In genomic region chr7:134263146-134263906, GRCm38 (mm10) we compare ENCODE assay signal across 8 mouse cellular contexts. TPM values are rescaled to one million over a fixed set of nuclear protein-coding genes. Genes with fewer than 3 reads are reported as not detected.
DNase-seq lines count a peak whose midpoint lies in the region; ATAC-seq and TF ChIP-seq lines count a peak whose summit lies in the region.

No protein-coding gene starts in this region.

- no peak overlapping the region for H3K4me3 ChIP-seq in forebrain, embryonic 13.5 days
- no peak overlapping the region for H3K4me3 ChIP-seq in forebrain, embryonic 15.5 days
- no peak overlapping the region for H3K4me3 ChIP-seq in limb, embryonic 10.5 days
- H3K4me3 ChIP-seq in midbrain, postnatal 0 days (ENCODE audit: low read depth, low read length): no peak overlapping the region

- H3K9ac ChIP-seq in forebrain, embryonic 13.5 days: no peak overlapping the region
- H3K9ac ChIP-seq in forebrain, embryonic 15.5 days (replicated peaks): no peak overlapping the region
- H3K9ac ChIP-seq in midbrain, postnatal 0 days (replicated peaks; ENCODE audit: low read length, poor library complexity, severe bottlenecking): no peak overlapping the region

- 49% methylated on average over 4 of the region's 4 CpGs for WGBS in forebrain, embryonic 13.5 days
- 44% methylated on average over 4 of the region's 4 CpGs for WGBS in forebrain, embryonic 15.5 days
- 45% methylated on average over 4 of the region's 4 CpGs for WGBS in limb, embryonic 10.5 days
- 43% methylated on average over 4 of the region's 4 CpGs for WGBS in midbrain, postnatal 0 days

- no peak overlapping the region for H3K27ac ChIP-seq in forebrain, embryonic 13.5 days
- H3K27ac ChIP-seq in forebrain, embryonic 15.5 days (replicated peaks): no peak overlapping the region
- no peak overlapping the region for H3K27ac ChIP-seq in limb, embryonic 10.5 days
- no peak overlapping the region for H3K27ac ChIP-seq in midbrain, postnatal 0 days (ENCODE audit: low read depth, low read length)

- peak; percentile 70 for TF ChIP-seq CTCF in midbrain, postnatal 0 days (IDR thresholded peaks at IDR 0.05)

- no peaks in the 10 kb centered on the region; the same call in 1 of the 2 replicates for H3K27me3 ChIP-seq in forebrain, embryonic 13.5 days
- no peaks in the 10 kb centered on the region for H3K27me3 ChIP-seq in forebrain, embryonic 15.5 days
- no peaks in the 10 kb centered on the region for H3K27me3 ChIP-seq in limb, embryonic 10.5 days (ENCODE audit: low read depth, poor library complexity, severe bottlenecking)
- H3K27me3 ChIP-seq in midbrain, postnatal 0 days (ENCODE audit: insufficient read depth, low read length): no peaks in the 10 kb centered on the region; the same call in 1 of the 2 replicates

- 0 out of 2 replicates have a peak, but pooled peaks have one; percentile 45 for ATAC-seq in forebrain, embryonic 13.5 days
- ATAC-seq in forebrain, embryonic 15.5 days (replicated peaks): no peak
- no peak for ATAC-seq in midbrain, postnatal 0 days (ENCODE audit: low FRiP score)

- no peaks in the 10 kb centered on the region for H3K9me3 ChIP-seq in forebrain, embryonic 13.5 days (replicated peaks)
- H3K9me3 ChIP-seq in forebrain, embryonic 15.5 days: no peaks in the 10 kb centered on the region
- H3K9me3 ChIP-seq in limb, embryonic 10.5 days (replicated peaks): no peaks in the 10 kb centered on the region
- no peaks in the 10 kb centered on the region for H3K9me3 ChIP-seq in midbrain, postnatal 0 days (ENCODE audit: low read length)

- no peak overlapping the region for H3K4me2 ChIP-seq in forebrain, embryonic 13.5 days
- no peak overlapping the region for H3K4me2 ChIP-seq in forebrain, embryonic 15.5 days (replicated peaks)
- H3K4me2 ChIP-seq in midbrain, postnatal 0 days (ENCODE audit: low read depth, low read length, poor library complexity, severe bottlenecking): no peak overlapping the region

- no peaks in the 10 kb centered on the region for H3K36me3 ChIP-seq in forebrain, embryonic 13.5 days (ENCODE audit: poor library complexity, severe bottlenecking)
- no peaks in the 10 kb centered on the region for H3K36me3 ChIP-seq in forebrain, embryonic 15.5 days
- H3K36me3 ChIP-seq in limb, embryonic 10.5 days: no peaks in the 10 kb centered on the region
- no peaks in the 10 kb centered on the region for H3K36me3 ChIP-seq in midbrain, postnatal 0 days (ENCODE audit: insufficient read depth, low read length)

- H3K4me1 ChIP-seq in forebrain, embryonic 13.5 days: no peaks in the 10 kb centered on the region
- no peaks in the 10 kb centered on the region for H3K4me1 ChIP-seq in forebrain, embryonic 15.5 days
- H3K4me1 ChIP-seq in limb, embryonic 10.5 days: peaks cover 6% of the 10 kb centered on the region
- no peaks in the 10 kb centered on the region for H3K4me1 ChIP-seq in midbrain, postnatal 0 days (ENCODE audit: insufficient read depth, low read length)

- DNase-seq in c-Kit-positive CD71-positive TER-119-negative erythroid progenitor cells, embryonic 14.5 days (ENCODE audit: low read depth): peak; percentile 27
- peak; percentile 10 to 84 for DNase-seq in frontal cortex, adult 2 months (ENCODE audit: extremely low spot score in 1 of 2, low spot score in 1 of 2)
- DNase-seq in kidney, adult 18-20 months: peak; percentile 79
- peak; percentile 77 for DNase-seq in limb, embryonic 10.5 days (ENCODE audit: low spot score)
- DNase-seq in midbrain, postnatal 0 days (ENCODE audit: low spot score): peak; percentile 42
- peak; percentile 48 for DNase-seq in testis, postnatal 14 days (ENCODE audit: low spot score)

RNA-seq across cellular contexts. Expression of gene Adam12, which starts 31.4 kb away (rescaled TPM):
- 1.3 and 1.4 TPM in 2 replicates for polyA plus RNA-seq in forebrain, embryonic 13.5 days (2015; fragmentation: Nextera tagmentation; extraction: Ambion mirVana)
- polyA plus RNA-seq in forebrain, embryonic 15.5 days (2015; fragmentation: Nextera tagmentation; extraction: Ambion mirVana): 2.3 and 2.8 TPM in 2 replicates
- polyA plus RNA-seq in frontal cortex, adult 2 months (2012; rRNA removed): 3.2 and 3.6 TPM in 2 replicates
- polyA plus RNA-seq in limb, embryonic 10.5 days (2016; fragmentation: Nextera tagmentation; extraction: Ambion mirVana): 3.1 and 3.4 TPM in 2 replicates
- total RNA-seq in midbrain, postnatal 0 days (2014; rRNA removed): 12.8 and 18.5 TPM in 2 replicates
- polyA plus RNA-seq in midbrain, postnatal 0 days (2015; fragmentation: Nextera tagmentation; extraction: Ambion mirVana): 2.0 and 3.5 TPM in 2 replicates

Comparison
In these comparisons a context has a peak if more than half of its experiments do, and no peak if none do; other contexts are left out.
1. DNase-seq: peak in every context shown above with its lines; median percentile 79 in kidney, adult 18-20 months; 77 in limb, embryonic 10.5 days; 48 in testis, postnatal 14 days; 47 in frontal cortex, adult 2 months; 42 in midbrain, postnatal 0 days; 27 in c-Kit-positive CD71-positive TER-119-negative erythroid progenitor cells, embryonic 14.5 days.